Mouse (Mus musculus) lung, embryonic 16.5 days (tissue): ENCODE results near the gene Srsf2. TPM values are rescaled to one million over a fixed set of nuclear protein-coding genes. Genes with fewer than 3 reads are reported as not detected.
A peak's percentile ranks its signal among the peaks of the same experiment; 100 is the strongest.
"Not testable (repeated sequence)": the region's sequence is repeated elsewhere in the genome, so short reads cannot be mapped to it uniquely, and the experiment has no call there.

Source experiments
- ATAC-seq: fragments of 200-750 bp; cut with Nextera tagmentation; 2 replicates; pipeline ENCODE4 v1.8.0; 2017; ENCODE audit warnings: low read depth, mild to moderate bottlenecking, moderate library complexity
- H3K27ac ChIP-seq: fragments of 300-500 bp; sonication (generic); 2 replicates; pipeline ENCODE4 v1.5.1; 2014; ENCODE audit warnings: mild to moderate bottlenecking, control low read depth, low read length
- H3K27me3 ChIP-seq: fragments of 300-500 bp; sonication (generic); 2 replicates; pipeline ENCODE4 v1.6.1; 2014; ENCODE audit warnings: low read depth, low read length, mixed read lengths; ENCODE audit not compliant: control insufficient read depth, insufficient read depth
- H3K36me3 ChIP-seq: fragments of 300-500 bp; sonication (generic); 2 replicates; pipeline ENCODE4 v1.6.1; 2014; ENCODE audit warnings: low read length; ENCODE audit not compliant: control insufficient read depth, insufficient read depth
- H3K4me1 ChIP-seq: fragments of 300-500 bp; sonication (generic); replicated peaks from 2 replicates; pipeline ENCODE4 v1.6.1; 2014; ENCODE audit warnings: low read length, mixed read lengths; ENCODE audit not compliant: control insufficient read depth, insufficient read depth
- H3K4me2 ChIP-seq: fragments of 300-500 bp; sonication (generic); 2 replicates; pipeline ENCODE4 v1.6.1; 2014; ENCODE audit warnings: low read depth, low read length, control low read depth
- H3K4me3 ChIP-seq: fragments of 300-500 bp; sonication (generic); 2 replicates; pipeline ENCODE4 v1.5.1; 2014; ENCODE audit warnings: mild to moderate bottlenecking, low read length, control low read depth
- H3K9ac ChIP-seq: fragments of 300-500 bp; sonication (generic); 2 replicates; pipeline ENCODE4 v1.6.1; 2014; ENCODE audit warnings: low read length, control low read depth
- H3K9me3 ChIP-seq: fragments of 300-500 bp; sonication (generic); 2 replicates; pipeline ENCODE4 v1.6.1; 2016; ENCODE audit warnings: low read length; ENCODE audit not compliant: control insufficient read depth
- WGBS: fragments of 180-500 bp; shearing (Covaris S2); extraction: QIAGEN DNeasy Blood & Tissue Kit; methylation state at CpG from one replicate; pipeline ENCODE4 v1.1.7; 2014; 5-methylcytosine and 5-hydroxymethylcytosine counted together
- polyA plus RNA-seq: library from polyadenylated mRNA; unstranded; fragments of >200 nt; fragmentation: Nextera tagmentation; extraction: Ambion mirVana; gene quantifications from 2 replicates; pipeline ENCODE4 v1.2.1, GENCODE M21; 2015

The Srsf2 gene
- polyA plus RNA-seq, 1 experiment from 2014 or later: 761 TPM

DNA sequence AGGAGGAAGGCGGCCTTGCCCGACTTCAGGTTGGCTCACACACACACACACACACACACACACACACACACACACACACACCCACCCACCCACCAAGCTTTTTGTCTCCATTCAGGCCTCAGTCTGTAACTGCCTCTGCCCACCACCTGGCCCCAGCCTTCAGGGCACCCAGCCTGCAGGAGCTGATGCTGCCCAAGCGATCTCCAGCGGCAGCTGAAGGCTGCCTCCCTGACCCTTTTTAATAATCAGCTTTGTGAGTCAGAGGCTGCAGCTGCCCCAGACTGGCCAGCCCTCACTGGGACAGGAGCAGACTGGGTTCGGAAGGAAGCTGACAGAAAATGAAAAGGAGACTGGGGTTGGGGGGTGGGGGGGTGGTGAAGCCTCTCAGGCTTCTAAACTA, 27.7 kb downstream of the Srsf2 start:
- Histone ChIP-seq H3K4me1 (peaks cover 40% of the 10 kb centered on the region), H3K4me3 (no peak overlapping the region), H3K9me3 (no peaks in the 10 kb centered on the region), H3K27ac (0 out of 2 replicates have a peak overlapping the region, but pooled peaks have one; percentile 1), H3K9ac (no peak overlapping the region), H3K27me3 (no peaks in the 10 kb centered on the region), H3K4me2 (no peak overlapping the region), H3K36me3 (no peaks in the 10 kb centered on the region)
- ATAC-seq: no peak
- whole genome bisulfite sequencing: 79% methylated on average over 3 of the region's 5 CpGs

DNA sequence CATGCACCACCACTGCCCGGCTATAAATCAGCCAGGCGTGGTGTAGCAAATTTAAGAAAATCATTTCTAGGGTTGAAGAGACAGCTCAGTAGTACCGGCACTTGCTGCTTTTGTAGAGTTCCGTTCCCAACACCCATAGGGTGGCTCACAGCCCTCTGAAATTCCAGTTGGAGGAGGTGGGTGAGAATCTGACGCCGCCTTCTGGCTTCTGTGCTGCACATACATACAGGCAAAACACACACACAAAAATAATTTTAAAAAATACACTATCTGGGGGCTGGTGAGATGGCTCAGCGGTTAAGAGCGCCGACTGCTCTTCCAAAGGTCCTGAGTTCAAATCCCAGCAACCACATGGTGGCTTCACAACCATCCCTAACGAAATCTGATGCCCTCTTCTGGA, 29.0 kb downstream of the Srsf2 start:
- H3K4me3 ChIP-seq, H3K36me3 ChIP-seq, H3K27me3 ChIP-seq, H3K4me2 ChIP-seq, H3K27ac ChIP-seq, H3K9me3 ChIP-seq, H3K9ac ChIP-seq, ATAC-seq: not testable (repeated sequence)
- WGBS: 94% methylated on average over 10 of the region's 10 CpGs
- peaks cover 44% of the 10 kb centered on the region for H3K4me1 ChIP-seq

DNA sequence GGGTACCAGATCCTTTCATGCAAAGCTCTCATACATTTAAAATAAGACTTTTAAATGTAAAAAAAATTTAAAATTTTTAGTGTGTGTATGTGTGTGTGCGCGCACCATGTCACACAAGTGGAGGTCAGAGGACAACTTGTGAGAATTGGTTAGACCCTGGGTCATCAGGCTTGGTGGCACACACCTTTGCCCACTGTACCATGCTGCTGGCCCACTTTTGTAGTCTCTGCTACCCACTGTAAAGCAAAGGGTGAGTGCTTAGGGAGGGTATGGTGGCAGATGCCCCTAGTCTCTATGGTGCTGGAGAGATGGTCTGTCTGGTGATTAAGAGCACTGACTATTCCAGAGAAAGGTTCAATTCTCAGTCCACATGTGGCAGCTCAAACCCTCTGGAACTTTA, 29.6 kb downstream of the Srsf2 start:
- Histone ChIP-seq H3K27ac (no peak overlapping the region), H3K4me1 (peaks cover 44% of the 10 kb centered on the region), H3K9ac (no peak overlapping the region), H3K9me3 (no peaks in the 10 kb centered on the region), H3K4me3 (no peak overlapping the region), H3K36me3 (no peaks in the 10 kb centered on the region), H3K4me2 (no peak overlapping the region), H3K27me3 (no peaks in the 10 kb centered on the region)
- 96% methylated on average over 2 of the region's 2 CpGs for WGBS
- no peak for ATAC-seq

DNA sequence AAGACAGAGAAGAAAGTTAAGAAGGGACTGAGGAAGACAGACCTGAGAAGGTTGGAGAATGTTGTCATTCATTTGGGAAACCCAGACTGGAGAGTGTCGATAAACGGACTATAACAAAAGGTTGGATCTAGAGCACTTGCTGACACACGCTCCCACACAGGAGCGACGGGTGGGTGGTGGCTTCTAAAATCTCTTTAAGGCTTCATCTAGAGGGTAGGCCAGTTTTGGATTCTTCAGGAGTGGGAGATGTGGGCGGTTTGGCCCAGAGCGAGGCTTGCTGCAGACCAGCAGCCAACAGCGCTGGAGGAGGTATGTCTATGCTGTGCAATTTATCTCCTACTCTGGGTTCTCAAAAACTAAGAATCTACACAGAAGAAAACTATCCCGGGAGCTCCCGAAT, 30.3 kb downstream of the Srsf2 start:
- Histone ChIP-seq H3K4me3 (no peak overlapping the region), H3K27me3 (no peaks in the 10 kb centered on the region), H3K4me2 (no peak overlapping the region), H3K27ac (0 out of 2 replicates have a peak overlapping the region, but pooled peaks have one; percentile 30), H3K36me3 (no peaks in the 10 kb centered on the region), H3K4me1 (peaks cover 41% of the 10 kb centered on the region), H3K9ac (no peak overlapping the region), H3K9me3 (no peaks in the 10 kb centered on the region)
- no peak for ATAC-seq
- WGBS: 81% methylated on average over 10 of the region's 10 CpGs

DNA sequence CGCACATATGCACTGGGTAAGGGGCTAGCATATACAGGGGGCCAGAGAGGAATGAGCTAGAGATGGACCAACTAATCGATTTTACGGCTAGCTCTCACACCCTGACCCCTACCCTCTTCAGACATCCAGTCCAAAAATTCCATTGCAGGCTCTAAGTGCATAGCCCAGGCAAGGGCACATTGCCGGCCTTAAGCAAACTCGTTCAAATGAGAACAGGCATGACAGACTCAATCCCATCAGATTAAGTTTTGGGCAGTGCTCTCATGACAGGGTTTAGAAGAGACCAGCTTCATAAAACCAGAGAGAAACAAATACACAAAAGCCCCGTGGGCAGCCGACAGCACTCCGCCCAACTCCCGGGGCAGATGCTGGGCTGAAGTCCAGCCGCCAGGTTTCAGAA, 30.7 kb downstream of the Srsf2 start:
- Histone ChIP-seq H3K27ac (0 out of 2 replicates have a peak overlapping the region, but pooled peaks have one; percentile 30), H3K4me3 (no peak overlapping the region), H3K27me3 (no peaks in the 10 kb centered on the region), H3K4me2 (no peak overlapping the region), H3K9ac (no peak overlapping the region), H3K36me3 (no peaks in the 10 kb centered on the region), H3K4me1 (peaks cover 38% of the 10 kb centered on the region), H3K9me3 (no peaks in the 10 kb centered on the region)
- WGBS: 50% methylated on average over 10 of the region's 10 CpGs
- ATAC-seq: no peak

DNA sequence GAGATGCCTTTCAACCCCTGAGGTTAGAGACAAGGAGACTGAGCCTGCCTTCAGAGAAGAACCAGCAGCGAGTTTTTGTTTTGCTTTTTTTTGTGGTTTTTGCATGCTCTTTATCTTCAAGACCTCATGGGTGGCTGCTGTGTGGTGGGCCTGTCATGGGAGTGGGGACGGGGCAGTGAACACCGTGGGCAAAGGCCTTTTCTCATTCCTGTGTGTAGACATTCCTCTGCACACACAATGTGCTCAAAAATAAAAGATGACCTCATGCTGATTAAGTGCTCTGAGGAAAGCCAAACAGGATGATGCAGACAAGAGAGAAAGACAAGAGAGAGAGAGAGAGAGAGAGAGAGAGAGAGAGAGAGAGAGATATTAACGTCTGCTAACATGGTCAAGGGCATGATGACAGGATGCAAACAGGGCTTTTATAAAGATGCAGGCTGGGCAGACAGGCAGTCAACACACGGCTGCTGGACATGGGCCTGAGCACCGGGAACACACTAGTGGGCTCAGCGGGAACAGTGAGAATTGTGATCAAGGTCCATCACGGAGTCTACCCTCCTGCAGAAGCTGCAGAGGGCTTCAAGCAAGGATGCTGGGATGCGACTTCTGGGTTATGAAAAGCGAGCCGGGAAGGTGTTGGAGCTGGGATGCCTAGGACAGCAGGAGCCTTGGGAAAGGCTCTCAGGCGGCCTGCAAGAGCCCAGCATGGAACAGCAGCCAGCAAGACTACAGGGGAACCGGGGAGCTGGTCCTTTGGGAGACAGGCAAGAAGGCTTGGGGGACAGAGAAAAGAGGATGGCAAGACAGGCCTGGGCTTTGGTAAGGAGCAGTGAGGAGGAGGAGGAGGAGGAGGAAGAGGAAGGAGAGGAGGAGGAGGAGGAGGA, 31.6 kb downstream of the Srsf2 start:
- Histone ChIP-seq H3K36me3 (no peaks in the 10 kb centered on the region), H3K4me3 (no peak overlapping the region), H3K27ac (peak overlapping the region; percentile 66), H3K9ac (peak overlapping the region; percentile 47), H3K9me3 (no peaks in the 10 kb centered on the region), H3K4me1 (peaks cover 29% of the 10 kb centered on the region), H3K4me2 (no peak overlapping the region), H3K27me3 (no peaks in the 10 kb centered on the region)
- ATAC-seq: peak; percentile 57
- WGBS: 55% methylated on average over 13 of the region's 13 CpGs

DNA sequence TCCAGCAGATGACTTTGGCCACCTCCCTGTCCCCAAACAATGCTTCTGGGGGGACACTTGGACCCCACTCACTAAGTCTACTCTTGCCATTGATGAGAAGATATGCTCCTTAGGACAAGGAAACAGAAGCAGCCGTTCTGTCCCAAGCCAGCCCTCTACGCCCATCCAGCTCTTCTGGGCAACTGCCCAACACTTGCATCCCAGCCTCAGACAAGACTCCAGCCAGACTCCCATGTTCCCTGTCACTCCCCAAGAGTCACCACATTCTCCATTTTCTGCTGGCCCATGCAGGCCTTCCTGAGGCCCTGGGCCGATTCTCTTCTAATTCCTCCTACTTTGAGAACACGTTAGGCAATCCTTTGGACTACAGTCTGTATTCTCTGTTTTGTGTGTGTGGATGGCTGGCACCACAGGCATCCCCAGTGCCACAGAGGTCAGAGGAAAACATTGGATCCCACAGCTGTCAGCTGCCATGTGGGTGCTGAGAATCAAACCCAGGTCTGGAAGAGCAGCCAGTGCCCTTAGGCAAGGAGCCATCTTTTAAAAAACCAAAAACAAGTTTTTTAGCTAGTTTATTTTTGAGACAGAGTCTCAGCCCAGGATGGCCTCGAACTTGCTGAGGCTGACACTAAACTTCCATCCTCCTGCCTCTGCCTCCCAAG, 32.8 kb downstream of the Srsf2 start:
- no peak for ATAC-seq
- 79% methylated on average over 5 of the region's 5 CpGs for WGBS
- H3K27ac ChIP-seq: peak overlapping the region; percentile 59; the same call in 1 of the 2 replicates
- no peak overlapping the region for H3K4me3 ChIP-seq
- H3K9me3 ChIP-seq: no peaks in the 10 kb centered on the region
- H3K9ac ChIP-seq: no peak overlapping the region
- H3K27me3 ChIP-seq: no peaks in the 10 kb centered on the region
- H3K4me2 ChIP-seq: no peak overlapping the region
- peaks cover 30% of the 10 kb centered on the region for H3K4me1 ChIP-seq
- no peaks in the 10 kb centered on the region for H3K36me3 ChIP-seq

DNA sequence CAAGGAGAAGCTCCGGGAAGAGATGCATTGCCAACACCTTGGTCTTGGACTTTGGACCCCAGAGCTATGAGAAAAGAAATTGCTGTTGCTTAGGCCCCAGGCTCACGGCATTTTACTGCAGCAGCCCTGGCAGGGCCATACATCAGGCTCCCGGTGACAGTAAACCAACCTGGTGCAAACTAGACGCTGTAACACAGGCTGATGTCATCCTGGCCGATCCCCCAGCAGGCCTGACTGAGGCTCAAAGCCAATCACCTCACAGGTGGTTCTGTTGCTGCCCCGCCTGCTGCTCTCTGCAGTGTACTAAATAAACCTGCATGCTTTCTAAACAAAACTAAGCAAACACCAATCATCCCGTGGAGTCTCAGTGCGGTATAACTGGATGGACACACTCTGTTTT, 34.2 kb downstream of the Srsf2 start:
- H3K27ac ChIP-seq: no peak overlapping the region

DNA sequence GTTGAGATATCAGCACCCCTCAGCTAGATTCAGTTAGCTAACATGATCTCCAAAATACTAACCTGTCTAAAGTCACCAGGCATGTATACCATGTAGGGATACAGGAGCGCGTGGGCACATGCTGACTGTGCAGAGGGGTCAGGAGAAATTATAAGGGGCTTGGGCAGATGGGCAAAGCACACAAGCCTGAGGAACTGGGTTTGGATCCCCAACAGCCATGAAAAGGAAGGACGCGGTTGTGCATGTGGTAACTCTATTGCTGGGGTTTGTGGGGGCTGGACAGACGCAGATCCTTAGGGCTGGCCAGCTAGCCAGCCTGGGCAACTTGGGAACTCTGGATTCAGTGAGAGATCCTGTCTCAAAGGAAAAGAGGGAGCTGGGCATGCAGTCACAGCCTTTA, 35.3 kb downstream of the Srsf2 start:
- Histone ChIP-seq H3K4me1 (peaks cover 54% of the 10 kb centered on the region), H3K9me3 (no peaks in the 10 kb centered on the region), H3K4me2 (no peak overlapping the region), H3K4me3 (no peak overlapping the region), H3K27me3 (no peaks in the 10 kb centered on the region), H3K27ac (no peak overlapping the region), H3K36me3 (no peaks in the 10 kb centered on the region), H3K9ac (no peak overlapping the region)
- WGBS: 94% methylated on average over 5 of the region's 5 CpGs
- ATAC-seq: no peak

More for the DNA sequence above, 34.2 kb downstream of the Srsf2 start:
- H3K36me3 ChIP-seq: no peaks in the 10 kb centered on the region
- no peak overlapping the region for H3K4me2 ChIP-seq
- no peaks in the 10 kb centered on the region for H3K9me3 ChIP-seq
- H3K4me3 ChIP-seq: no peak overlapping the region
- no peaks in the 10 kb centered on the region for H3K27me3 ChIP-seq
- ATAC-seq: no peak
- H3K4me1 ChIP-seq: peaks cover 44% of the 10 kb centered on the region
- 41% methylated on average over 8 of the region's 8 CpGs for WGBS
- H3K9ac ChIP-seq: no peak overlapping the region
